Mouse (Mus musculus) ES-E14 (cell line): ENCODE data around the gene Paqr8.

ENCODE experiments used
- CHD2 ChIP-seq: IDR thresholded peaks from 2 replicates; pipeline ENCODE4 v1.6.1; 2014; ENCODE audit warnings: mild to moderate bottlenecking, low read depth, low read length, inconsistent platforms
- HCFC1 ChIP-seq: IDR thresholded peaks from 2 replicates; pipeline ENCODE4 v1.6.1; 2012; ENCODE audit warnings: low read length, inconsistent platforms, borderline replicate concordance; ENCODE audit not compliant: insufficient read depth
- ZC3H11A ChIP-seq: IDR thresholded peaks from 2 replicates; pipeline ENCODE4 v1.6.1; 2012; ENCODE audit warnings: low read depth, mild to moderate bottlenecking, inconsistent platforms, low read length, borderline replicate concordance
- ZNF384 ChIP-seq: IDR thresholded peaks from 2 replicates; pipeline ENCODE4 v1.6.1; 2012; ENCODE audit warnings: low read depth, low read length, inconsistent platforms

GRCm38 (mm10) chr1:20940151-20940550 lies 49.7 kb downstream of the Paqr8 start:
- TF ChIP-seq HCFC1 (no peak), ZC3H11A (no peak), CHD2 (no peak), ZNF384 (no peak)
